Mouse (Mus musculus): ENCODE measurements around the gene Srr. TPM values are rescaled to one million over a fixed set of nuclear protein-coding genes. Genes with fewer than 3 reads are reported as not detected.

Srr gene
- polyA plus RNA-seq, 1 experiment from 2014 or later: 24.4 TPM

DNA sequence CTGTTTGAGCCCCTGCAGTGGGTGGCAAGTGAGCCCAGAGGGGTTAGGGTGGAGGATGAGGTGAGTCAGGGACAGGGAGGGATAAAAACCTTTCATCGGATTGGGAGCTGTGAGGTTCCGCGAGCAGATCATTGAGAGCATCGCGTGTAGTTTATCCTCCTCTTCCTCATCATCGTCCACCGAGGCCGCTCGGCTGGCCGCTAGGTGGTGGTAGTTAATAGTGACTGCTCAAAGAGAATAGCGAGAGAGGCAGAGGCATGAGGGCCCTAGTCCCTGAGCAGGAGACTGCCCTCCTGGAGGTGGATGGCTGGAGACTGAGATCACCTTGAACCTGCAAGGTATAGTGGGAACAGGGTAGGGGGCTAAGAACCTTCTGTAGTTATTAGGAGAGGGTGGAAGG, 62.3 kb downstream of the Srr start:
- no peaks in the 10 kb centered on the region for H3K4me1 ChIP-seq (replicated peaks; ENCODE audit: insufficient read depth, low read length)
- WGBS: 31% methylated on average over 11 of the region's 11 CpGs
- H3K36me3 ChIP-seq (ENCODE audit: insufficient read depth, low read length): 0 out of 2 replicates have a peak, but pooled peaks cover 2% of the 10 kb centered on the region
- H3K4me3 ChIP-seq (replicated peaks; ENCODE audit: low read depth, low read length): no peak overlapping the region
- no peak overlapping the region for H3K9ac ChIP-seq (ENCODE audit: low read depth, low read length)
- peak; percentile 65 for TF ChIP-seq CTCF (IDR thresholded peaks at IDR 0.05; ENCODE audit: low read depth)
- H3K27me3 ChIP-seq (ENCODE audit: insufficient read depth, low read length): no peaks in the 10 kb centered on the region
- no peak overlapping the region for H3K4me2 ChIP-seq (ENCODE audit: low read length)
- ATAC-seq (replicated peaks; ENCODE audit: low FRiP score, low read depth) (no peak), DNase-seq (ENCODE audit: low spot score) (peak; percentile 57)
- no peak overlapping the region for H3K27ac ChIP-seq
- no peaks in the 10 kb centered on the region for H3K9me3 ChIP-seq (replicated peaks; ENCODE audit: low read length)

DNA sequence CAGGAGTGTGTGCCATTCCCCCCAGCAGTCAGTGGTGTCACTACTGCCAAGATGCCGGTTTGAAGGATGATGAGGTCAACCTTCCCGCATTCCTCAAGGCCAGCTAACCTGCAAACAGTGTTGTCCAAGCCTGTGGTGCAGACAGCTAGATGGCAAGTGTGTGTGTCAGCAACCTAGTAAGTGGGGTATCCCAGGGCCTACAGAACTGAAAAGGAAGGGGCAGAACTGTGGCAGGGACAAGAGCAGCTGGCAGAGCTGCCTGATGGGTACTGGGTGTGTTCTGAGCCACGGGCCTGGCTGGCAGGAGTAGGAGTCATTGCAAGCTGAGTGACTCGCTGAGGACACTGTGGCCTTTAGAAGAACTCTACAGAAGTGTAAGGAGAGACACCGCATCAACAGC, 63.6 kb downstream of the Srr start:
- no peak overlapping the region for H3K4me3 ChIP-seq (replicated peaks; ENCODE audit: low read depth, low read length)
- H3K4me2 ChIP-seq (ENCODE audit: low read length): no peak overlapping the region
- H3K36me3 ChIP-seq (ENCODE audit: insufficient read depth, low read length): no peaks in the 10 kb centered on the region
- TF ChIP-seq CTCF (IDR thresholded peaks at IDR 0.05; ENCODE audit: low read depth): no peak
- H3K4me1 ChIP-seq (replicated peaks; ENCODE audit: insufficient read depth, low read length): no peaks in the 10 kb centered on the region
- no peak overlapping the region for H3K9ac ChIP-seq (ENCODE audit: low read depth, low read length)
- H3K27me3 ChIP-seq (ENCODE audit: insufficient read depth, low read length): no peaks in the 10 kb centered on the region
- WGBS: 70% methylated on average over 5 of the region's 5 CpGs
- DNase-seq (ENCODE audit: low spot score) (no peak), ATAC-seq (replicated peaks; ENCODE audit: low FRiP score, low read depth) (no peak)
- no peaks in the 10 kb centered on the region for H3K9me3 ChIP-seq (replicated peaks; ENCODE audit: low read length)
- H3K27ac ChIP-seq: no peak overlapping the region

DNA sequence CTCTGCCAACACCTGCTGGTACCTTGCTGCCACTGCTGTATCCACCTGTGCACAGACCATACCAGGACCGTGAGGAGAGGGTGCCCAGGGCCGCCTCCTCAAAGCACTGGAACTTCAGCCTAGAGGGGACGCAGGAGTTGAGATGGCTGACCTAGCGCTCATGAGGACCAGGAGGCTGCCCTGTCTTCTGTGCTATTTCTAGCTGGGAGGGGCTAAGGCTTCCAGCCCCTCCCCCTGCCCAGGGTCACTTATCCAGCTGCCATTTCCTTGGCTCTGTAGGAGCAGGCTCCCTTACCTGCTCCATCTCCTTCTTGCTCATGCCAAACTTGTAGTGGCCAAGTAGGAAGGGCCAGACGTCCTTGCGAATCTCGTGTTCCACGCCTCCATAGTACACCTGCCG, 68.0 kb downstream of the Srr start:
- Histone ChIP-seq H3K27ac (no peak overlapping the region), H3K27me3 (ENCODE audit: insufficient read depth, low read length) (no peaks in the 10 kb centered on the region), H3K9ac (ENCODE audit: low read depth, low read length) (no peak overlapping the region), H3K4me3 (replicated peaks; ENCODE audit: low read depth, low read length) (no peak overlapping the region), H3K4me1 (replicated peaks; ENCODE audit: insufficient read depth, low read length) (no peaks in the 10 kb centered on the region), H3K36me3 (ENCODE audit: insufficient read depth, low read length) (no peaks in the 10 kb centered on the region), H3K9me3 (replicated peaks; ENCODE audit: low read length) (no peaks in the 10 kb centered on the region), H3K4me2 (ENCODE audit: low read length) (no peak overlapping the region)
- ATAC-seq (replicated peaks; ENCODE audit: low FRiP score, low read depth) (no peak), DNase-seq (ENCODE audit: low spot score) (no peak)
- no peak for TF ChIP-seq CTCF (IDR thresholded peaks at IDR 0.05; ENCODE audit: low read depth)
- WGBS: 81% methylated on average over 9 of the region's 9 CpGs

Small RNA genes within 50 kb of the gene (microRNA-seq; reads per million reads assigned to microRNA genes)
- not detected for gene Mir6926

Other genes with a start within 250 kb of the Srr start
- gene Pafah1b1, start 201.3 kb downstream of the Srr start, polyA plus RNA-seq (2015; fragmentation: Nextera tagmentation; extraction: Ambion mirVana): 51.4 and 53.0 TPM in 2 replicates
- 27.1 and 31.6 TPM in 2 replicates for gene Mettl16, start 155.1 kb downstream of the Srr start, polyA plus RNA-seq (2015; fragmentation: Nextera tagmentation; extraction: Ambion mirVana)
- gene Mnt, start 95.0 kb downstream of the Srr start, polyA plus RNA-seq (2015; fragmentation: Nextera tagmentation; extraction: Ambion mirVana): 5.5 and 5.7 TPM in 2 replicates
- 4.9 TPM in 2 replicates for gene Sgsm2, start 28.9 kb downstream of the Srr start, polyA plus RNA-seq (2015; fragmentation: Nextera tagmentation; extraction: Ambion mirVana)
- gene Tsr1, start 27.9 kb downstream of the Srr start, polyA plus RNA-seq (2015; fragmentation: Nextera tagmentation; extraction: Ambion mirVana): 31.6 and 32.7 TPM in 2 replicates
- gene Smg6, start 125 bp downstream of the Srr start, polyA plus RNA-seq (2015; fragmentation: Nextera tagmentation; extraction: Ambion mirVana): 11.9 and 12.5 TPM in 2 replicates
- gene Hic1, start 243.6 kb upstream of the Srr start, polyA plus RNA-seq (2015; fragmentation: Nextera tagmentation; extraction: Ambion mirVana): 18.5 and 26.9 TPM in 2 replicates